Mouse (Mus musculus) testis, adult 2 months (tissue): ENCODE measurements around the gene Plekhg6.

Experiments
- CTCF ChIP-seq: fragments of 200-500 bp; IDR thresholded peaks from 2 replicates; pipeline ENCODE4 v1.5.1; 2012; ENCODE audit warnings: low read depth, mild to moderate bottlenecking, inconsistent platforms, low read length, moderate library complexity; ENCODE audit not compliant: control insufficient read depth, insufficient read depth, insufficient replicate concordance
- POLR2A ChIP-seq: fragments of 200-500 bp; IDR thresholded peaks from 2 replicates; pipeline ENCODE4 v1.6.1; 2012; ENCODE audit warnings: low read depth, mild to moderate bottlenecking, inconsistent platforms, low read length, moderate library complexity; ENCODE audit not compliant: control insufficient read depth

DNA sequence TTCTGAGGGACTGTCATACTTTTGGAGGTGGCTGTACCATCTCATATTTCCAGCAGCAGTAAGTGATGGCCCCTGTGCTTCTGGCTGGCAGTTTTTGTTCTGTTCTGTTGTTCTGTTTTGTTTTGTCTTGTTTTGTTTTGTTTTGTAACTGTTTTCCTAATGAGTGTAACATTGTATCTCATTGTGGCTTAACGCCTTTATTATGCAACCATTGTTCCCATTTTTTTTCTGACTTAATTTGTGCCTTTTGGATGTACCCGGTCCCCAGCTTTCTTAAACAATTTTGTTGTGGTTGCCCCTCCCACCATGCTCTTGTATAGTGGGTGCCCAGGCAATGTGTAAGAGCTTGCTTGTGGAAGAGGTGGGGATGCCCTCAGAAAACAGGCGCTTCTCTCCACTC is 38.4 kb downstream of the Plekhg6 start:
- no peak for TF ChIP-seq CTCF
- no peak for TF ChIP-seq POLR2A
